Mouse (Mus musculus) gastrocnemius, postnatal 25 days (tissue): ENCODE data around the gene Itgb2. TPM values are rescaled to one million over a fixed set of nuclear protein-coding genes. Genes with fewer than 3 reads are reported as not detected.

ENCODE experiments used
- DNase-seq: peaks from one replicate; pipeline ENCODE4 v3.0.0; 2022
- total RNA-seq, 2 experiments: library from RNA; stranded (reverse); gene quantifications; 1 replicate in 1 of 2; 2 replicates in 1 of 2; pipeline ENCODE4 v1.2.3; 2021

The Itgb2 gene
- total RNA-seq, 2 experiments from 2014 or later, result 1.3 to 1.8 TPM

- no peak for DNase-seq
These were observed 13.6 kb upstream of the Itgb2 start for GRCm38 (mm10) chr10:77516379-77516951.

GRCm38 (mm10) chr10:77517066-77517620 is 12.9 kb upstream of the Itgb2 start:
- peak; percentile 59 for DNase-seq

- DNase-seq, result no peak
These were observed 12.3 kb upstream of the Itgb2 start for GRCm38 (mm10) chr10:77517801-77518200.

GRCm38 (mm10) chr10:77519191-77519590 is 10.9 kb upstream of the Itgb2 start:
- no peak for DNase-seq

GRCm38 (mm10) chr10:77520497-77520896 is 9.6 kb upstream of the Itgb2 start:
- DNase-seq, result no peak

GRCm38 (mm10) chr10:77522021-77522731 is 7.9 kb upstream of the Itgb2 start:
- DNase-seq, result no peak

GRCm38 (mm10) chr10:77522746-77523145 is 7.3 kb upstream of the Itgb2 start:
- DNase-seq, result no peak

- no peak for DNase-seq
These were observed 6.7 kb upstream of the Itgb2 start for GRCm38 (mm10) chr10:77523321-77523720.

GRCm38 (mm10) chr10:77526488-77526887 is 3.6 kb upstream of the Itgb2 start:
- no peak for DNase-seq

GRCm38 (mm10) chr10:77528634-77529033 is 1.4 kb upstream of the Itgb2 start:
- DNase-seq, result no peak

GRCm38 (mm10) chr10:77531026-77532019 is 1.3 kb downstream of the Itgb2 start:
- DNase-seq, result no peak

- no peak for DNase-seq
These were observed 2.0 kb downstream of the Itgb2 start for GRCm38 (mm10) chr10:77532020-77532413.

- no peak for DNase-seq
These were observed 6.7 kb downstream of the Itgb2 start for GRCm38 (mm10) chr10:77536727-77537126.

GRCm38 (mm10) chr10:77537215-77538209 is 7.5 kb downstream of the Itgb2 start:
- no peak for DNase-seq

- no peak for DNase-seq
These were observed 9.4 kb downstream of the Itgb2 start for GRCm38 (mm10) chr10:77539320-77539945.

GRCm38 (mm10) chr10:77540576-77541102 is 10.6 kb downstream of the Itgb2 start:
- DNase-seq, result no peak

- no peak for DNase-seq
These were observed 12.0 kb downstream of the Itgb2 start for GRCm38 (mm10) chr10:77541864-77542666.

- no peak for DNase-seq
These were observed 13.2 kb downstream of the Itgb2 start for GRCm38 (mm10) chr10:77543226-77543625.

GRCm38 (mm10) chr10:77544916-77545315 is 14.9 kb downstream of the Itgb2 start:
- DNase-seq, result peak; percentile 87

GRCm38 (mm10) chr10:77548576-77548975 is 18.5 kb downstream of the Itgb2 start:
- DNase-seq, result no peak
